Mouse (Mus musculus) lung, embryonic 14.5 days (tissue): Measurements from ENCODE around the gene Rapgef2. TPM values are rescaled to one million over a fixed set of nuclear protein-coding genes. Genes with fewer than 3 reads are reported as not detected.

Source experiments
- ATAC-seq: fragments of 200-750 bp; cut with Nextera tagmentation; 2 replicates; pipeline ENCODE4 v1.8.0; 2017; ENCODE audit warnings: mild to moderate bottlenecking, moderate TSS enrichment, moderate library complexity; ENCODE audit not compliant: insufficient read depth
- DNase-seq: peaks from one replicate; pipeline ENCODE4 v3.0.0-alpha.2; 2015
- H3K27ac ChIP-seq: fragments of 300-500 bp; sonication (generic); 2 replicates; pipeline ENCODE4 v1.5.1; 2014; ENCODE audit warnings: low read depth, mild to moderate bottlenecking, moderate library complexity
- H3K27me3 ChIP-seq: fragments of 300-500 bp; sonication (generic); 2 replicates; pipeline ENCODE4 v1.6.1; 2014; ENCODE audit warnings: low read length, control low read depth; ENCODE audit not compliant: insufficient read depth
- H3K36me3 ChIP-seq: fragments of 300-500 bp; sonication (generic); 2 replicates; pipeline ENCODE4 v1.6.1; 2014; ENCODE audit warnings: control low read depth; ENCODE audit not compliant: insufficient read depth
- H3K4me1 ChIP-seq: fragments of 300-500 bp; sonication (generic); 2 replicates; pipeline ENCODE4 v1.6.1; 2014; ENCODE audit warnings: antibody characterized with exemption, control low read depth; ENCODE audit not compliant: insufficient read depth
- H3K4me2 ChIP-seq: fragments of 300-500 bp; sonication (generic); 2 replicates; pipeline ENCODE4 v1.6.1; 2014; ENCODE audit warnings: mild to moderate bottlenecking
- H3K4me3 ChIP-seq: fragments of 300-500 bp; sonication (generic); 2 replicates; pipeline ENCODE4 v1.5.1; 2014; ENCODE audit warnings: low read depth, low read length
- H3K9ac ChIP-seq: fragments of 300-500 bp; sonication (generic); 2 replicates; pipeline ENCODE4 v1.6.1; 2014
- H3K9me3 ChIP-seq: fragments of 300-500 bp; sonication (generic); 2 replicates; pipeline ENCODE4 v1.6.1; 2016; ENCODE audit warnings: low read depth, low read length, control low read depth
- CTCF ChIP-seq: IDR thresholded peaks from 2 replicates; pipeline ENCODE4 v1.5.1; 2016; ENCODE audit warnings: antibody characterized with exemption, low read depth
- WGBS: fragments of 180-500 bp; shearing (Covaris S2); extraction: QIAGEN DNeasy Blood & Tissue Kit; methylation state at CpG from one replicate; pipeline ENCODE4 v1.1.7; 2014; 5-methylcytosine and 5-hydroxymethylcytosine counted together
- polyA plus RNA-seq: library from polyadenylated mRNA; unstranded; fragments of >200 nt; fragmentation: Nextera tagmentation; extraction: Ambion mirVana; gene quantifications from 2 replicates; pipeline ENCODE4 v1.2.1, GENCODE M21; 2014

Gene Rapgef2
- polyA plus RNA-seq, 1 experiment from 2014 or later = 10.1 TPM

GRCm38 (mm10) chr3:79089091-79089490 lies 197.2 kb downstream of the Rapgef2 start:
- no peak for ATAC-seq
- 69% methylated on average over 7 of the region's 7 CpGs for WGBS

DNA sequence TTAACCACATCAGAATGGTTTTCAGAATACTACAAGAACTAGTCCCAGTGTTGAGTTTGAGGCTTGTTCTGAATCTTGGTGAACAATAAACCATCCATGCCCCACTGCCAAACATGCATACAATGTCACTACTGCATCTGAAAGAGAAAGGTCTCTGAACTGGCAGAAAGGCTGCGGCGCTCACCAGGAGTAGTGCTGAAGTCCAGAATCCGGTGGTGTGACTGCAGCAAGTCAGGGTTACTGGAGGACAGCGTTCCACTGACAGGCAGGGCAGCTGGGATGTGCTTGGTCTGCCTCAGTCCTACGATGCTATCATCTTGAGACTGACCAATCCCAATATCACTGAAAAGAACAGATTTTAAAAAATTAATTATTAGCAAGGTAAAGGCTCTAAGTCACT lies 197.9 kb downstream of the Rapgef2 start:
- no peaks in the 10 kb centered on the region for H3K9me3 ChIP-seq
- H3K27ac ChIP-seq = no peak overlapping the region
- peaks cover 73% of the 10 kb centered on the region for H3K36me3 ChIP-seq
- H3K4me3 ChIP-seq = no peak overlapping the region
- TF ChIP-seq CTCF = no peak
- H3K4me2 ChIP-seq = no peak overlapping the region
- H3K9ac ChIP-seq = no peak overlapping the region
- no peaks in the 10 kb centered on the region for H3K4me1 ChIP-seq
- no peaks in the 10 kb centered on the region for H3K27me3 ChIP-seq
- WGBS = 91% methylated on average over 5 of the region's 5 CpGs
- no peak for DNase-seq
- no peak for ATAC-seq

More at GRCm38 (mm10) chr3:79089091-79089490, 197.2 kb downstream of the Rapgef2 start:
- Histone ChIP-seq H3K27ac (no peak overlapping the region), H3K4me1 (no peaks in the 10 kb centered on the region), H3K4me2 (no peak overlapping the region), H3K27me3 (no peaks in the 10 kb centered on the region), H3K9me3 (no peaks in the 10 kb centered on the region), H3K4me3 (no peak overlapping the region), H3K36me3 (peaks cover 71% of the 10 kb centered on the region), H3K9ac (no peak overlapping the region)
- no peak for DNase-seq
- no peak for TF ChIP-seq CTCF

DNA sequence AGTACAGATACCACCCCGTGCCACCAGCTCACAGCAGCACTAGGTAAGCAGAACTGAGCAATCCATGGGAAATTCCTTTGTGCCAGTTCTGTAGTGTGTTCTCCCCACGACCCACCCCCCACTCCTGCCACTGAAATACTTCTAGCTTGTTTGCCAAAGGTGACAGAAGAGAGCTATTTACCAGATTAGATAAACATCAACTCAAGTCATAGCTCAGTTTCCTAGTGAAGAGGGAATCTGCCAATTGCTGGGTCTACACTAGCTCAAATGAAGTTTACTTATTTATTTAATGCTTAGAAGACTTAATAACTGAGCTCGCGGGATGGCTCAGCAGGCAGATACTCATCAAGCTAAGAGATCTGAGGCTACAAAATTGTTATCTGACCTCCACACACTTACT lies 200.0 kb downstream of the Rapgef2 start:
- Histone ChIP-seq H3K9me3 (no peaks in the 10 kb centered on the region), H3K27me3 (no peaks in the 10 kb centered on the region), H3K27ac (no peak overlapping the region), H3K4me3 (no peak overlapping the region), H3K9ac (no peak overlapping the region), H3K4me2 (no peak overlapping the region), H3K36me3 (peaks cover 68% of the 10 kb centered on the region), H3K4me1 (no peaks in the 10 kb centered on the region)
- WGBS = 62% methylated on average over 4 of the region's 4 CpGs
- ATAC-seq = no peak
- DNase-seq = no peak
- no peak for TF ChIP-seq CTCF

GRCm38 (mm10) chr3:79083881-79084280 lies 202.4 kb downstream of the Rapgef2 start:
- H3K27me3 ChIP-seq = no peaks in the 10 kb centered on the region
- no peaks in the 10 kb centered on the region for H3K4me1 ChIP-seq
- 91% methylated on average over 3 of the region's 3 CpGs for WGBS
- TF ChIP-seq CTCF = no peak
- ATAC-seq = no peak
- H3K27ac ChIP-seq = no peak overlapping the region
- peaks cover 72% of the 10 kb centered on the region for H3K36me3 ChIP-seq
- no peak overlapping the region for H3K4me3 ChIP-seq
- H3K9ac ChIP-seq = no peak overlapping the region
- H3K9me3 ChIP-seq = no peaks in the 10 kb centered on the region
- no peak overlapping the region for H3K4me2 ChIP-seq
- no peak for DNase-seq

GRCm38 (mm10) chr3:79083030-79083429 lies 203.3 kb downstream of the Rapgef2 start:
- Histone ChIP-seq H3K27ac (no peak overlapping the region), H3K4me1 (no peaks in the 10 kb centered on the region), H3K9ac (no peak overlapping the region), H3K4me2 (no peak overlapping the region), H3K36me3 (peaks cover 72% of the 10 kb centered on the region), H3K27me3 (no peaks in the 10 kb centered on the region), H3K4me3 (no peak overlapping the region), H3K9me3 (no peaks in the 10 kb centered on the region)
- no peak for TF ChIP-seq CTCF
- ATAC-seq (no peak), DNase-seq (no peak)
- WGBS = 91% methylated on average over 10 of the region's 10 CpGs

DNA sequence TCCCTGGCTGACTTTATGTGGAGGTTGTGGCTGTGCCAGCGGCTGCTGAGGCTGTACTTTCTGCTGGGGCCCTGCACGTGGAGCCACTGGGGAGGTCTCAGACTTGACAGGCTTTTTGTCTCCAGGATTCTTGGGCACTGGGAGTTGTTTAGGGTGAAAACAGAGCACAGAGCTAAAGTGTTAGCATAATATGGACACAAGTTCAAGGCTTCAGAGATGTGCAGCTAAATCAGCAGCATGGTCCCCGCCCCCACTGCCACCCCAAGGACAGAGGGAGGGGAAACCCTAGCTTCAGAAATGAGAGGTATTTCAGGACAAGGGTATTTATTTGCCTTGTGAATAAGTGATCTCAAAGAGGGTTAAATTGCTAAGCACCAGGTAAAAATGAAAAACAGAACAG lies 207.2 kb downstream of the Rapgef2 start:
- no peaks in the 10 kb centered on the region for H3K9me3 ChIP-seq
- no peak overlapping the region for H3K9ac ChIP-seq
- no peak overlapping the region for H3K4me2 ChIP-seq
- TF ChIP-seq CTCF = no peak
- peaks cover 57% of the 10 kb centered on the region for H3K36me3 ChIP-seq
- DNase-seq (no peak), ATAC-seq (no peak)
- H3K27me3 ChIP-seq = no peaks in the 10 kb centered on the region
- WGBS = 79% methylated on average over 3 of the region's 3 CpGs
- H3K27ac ChIP-seq = no peak overlapping the region
- H3K4me1 ChIP-seq = no peaks in the 10 kb centered on the region
- H3K4me3 ChIP-seq = no peak overlapping the region

GRCm38 (mm10) chr3:79074970-79075369 lies 211.3 kb downstream of the Rapgef2 start:
- Histone ChIP-seq H3K9me3 (no peaks in the 10 kb centered on the region), H3K27me3 (no peaks in the 10 kb centered on the region), H3K36me3 (peaks cover 28% of the 10 kb centered on the region), H3K4me1 (no peaks in the 10 kb centered on the region), H3K4me2 (no peak overlapping the region), H3K4me3 (no peak overlapping the region), H3K9ac (no peak overlapping the region), H3K27ac (no peak overlapping the region)
- no peak for TF ChIP-seq CTCF
- ATAC-seq = no peak
- 95% methylated on average over 3 of the region's 3 CpGs for WGBS
- no peak for DNase-seq
